Mouse (Mus musculus): Measurements from ENCODE around the gene Gabarapl1. TPM values are rescaled to one million over a fixed set of nuclear protein-coding genes. Genes with fewer than 3 reads are reported as not detected.
A peak's percentile ranks its signal among the peaks of the same experiment; 100 is the strongest.

The Gabarapl1 gene
- polyA plus RNA-seq, 1 experiment, result 64.3 TPM

DNA sequence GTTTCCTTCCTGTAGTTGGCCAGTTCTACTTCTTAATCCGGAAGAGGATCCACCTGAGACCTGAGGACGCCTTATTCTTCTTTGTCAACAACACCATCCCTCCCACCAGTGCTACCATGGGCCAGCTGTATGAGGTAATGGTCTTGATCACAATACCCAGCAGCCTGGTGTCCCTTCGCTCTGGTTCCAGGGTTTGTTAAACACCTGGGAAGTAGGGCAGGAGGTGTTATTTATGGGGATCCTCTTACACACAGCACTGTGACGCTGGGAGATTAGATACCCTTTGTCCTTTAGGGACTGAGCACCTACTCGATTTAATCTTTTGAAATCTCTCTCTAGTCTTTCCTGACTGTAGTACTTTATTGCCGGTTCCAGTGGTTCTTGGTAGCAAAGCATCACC, 5.6 kb downstream of the Gabarapl1 start:
- H3K27me3 ChIP-seq (ENCODE audit: control insufficient read depth, insufficient read depth, insufficient read length), result no peaks in the 10 kb centered on the region
- H3K79me2 ChIP-seq (ENCODE audit: control insufficient read depth, insufficient read depth), result peaks cover 36% of the 10 kb centered on the region
- TF ChIP-seq MYOG (IDR thresholded peaks at IDR 0.05; ENCODE audit: control insufficient read depth, extremely low read depth, insufficient read length), result no peak
- no peak for TF ChIP-seq CTCF (IDR thresholded peaks at IDR 0.05; ENCODE audit: control insufficient read depth, insufficient read depth, insufficient read length)
- no peak for TF ChIP-seq CEBPB (IDR thresholded peaks at IDR 0.05; ENCODE audit: low read depth)
- TF ChIP-seq USF1 (IDR thresholded peaks at IDR 0.05; ENCODE audit: low read depth), result no peak
- no peak for TF ChIP-seq MAX (IDR thresholded peaks at IDR 0.05)
- no peak for TF ChIP-seq MYOD1 (IDR thresholded peaks at IDR 0.05; ENCODE audit: control insufficient read depth, insufficient read length, low read depth)
- no peak for TF ChIP-seq FOSL1 (IDR thresholded peaks at IDR 0.05; ENCODE audit: insufficient read depth, low read length, poor library complexity, severe bottlenecking)
- peaks cover 24% of the 10 kb centered on the region for H3K79me3 ChIP-seq (ENCODE audit: low read depth)
- peaks cover 53% of the 10 kb centered on the region for H3K36me3 ChIP-seq (ENCODE audit: control insufficient read depth, insufficient read depth)
- no peak overlapping the region for H3K4me3 ChIP-seq (ENCODE audit: insufficient read depth, poor library complexity, severe bottlenecking)
- H3ac ChIP-seq (ENCODE audit: control insufficient read depth, insufficient read length, low read depth), result no peak overlapping the region

- no peak overlapping the region for H3K4me3 ChIP-seq (ENCODE audit: insufficient read depth, poor library complexity, severe bottlenecking)
Observed at GRCm38 (mm10) chr6:129541931-129542330, 9.0 kb downstream of the Gabarapl1 start.

DNA sequence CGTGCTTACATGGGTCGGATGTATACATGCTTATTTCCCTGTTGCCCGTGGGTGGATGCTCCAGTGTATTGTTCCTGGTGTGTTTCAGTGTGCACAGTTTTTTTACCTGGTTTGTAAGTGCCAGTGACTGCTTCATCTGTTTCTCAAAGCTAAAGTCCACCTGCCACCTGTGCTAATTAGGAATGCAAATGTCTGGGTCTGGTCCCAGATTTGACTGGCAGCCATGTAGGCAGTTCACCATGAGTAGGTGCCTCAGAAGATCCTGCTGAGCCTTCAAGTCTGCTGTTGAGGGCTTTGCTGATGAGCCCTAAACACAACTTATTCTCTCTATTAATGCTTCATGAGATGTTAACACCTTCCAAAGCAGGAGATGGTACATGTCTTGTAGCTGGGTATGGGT, 9.6 kb downstream of the Gabarapl1 start:
- TF ChIP-seq USF1 (IDR thresholded peaks at IDR 0.05; ENCODE audit: low read depth) (no peak), MYOD1 (IDR thresholded peaks at IDR 0.05; ENCODE audit: control insufficient read depth, insufficient read length, low read depth) (no peak), FOSL1 (IDR thresholded peaks at IDR 0.05; ENCODE audit: insufficient read depth, low read length, poor library complexity, severe bottlenecking) (no peak), MAX (IDR thresholded peaks at IDR 0.05) (no peak), CEBPB (IDR thresholded peaks at IDR 0.05; ENCODE audit: low read depth) (no peak), MYOG (IDR thresholded peaks at IDR 0.05; ENCODE audit: control insufficient read depth, extremely low read depth, insufficient read length) (no peak), CTCF (IDR thresholded peaks at IDR 0.05; ENCODE audit: control insufficient read depth, insufficient read depth, insufficient read length) (no peak)
- Histone ChIP-seq H3K4me3 (ENCODE audit: insufficient read depth, poor library complexity, severe bottlenecking) (no peak overlapping the region), H3K79me2 (ENCODE audit: control insufficient read depth, insufficient read depth) (no peaks in the 10 kb centered on the region), H3ac (ENCODE audit: control insufficient read depth, insufficient read length, low read depth) (no peak overlapping the region), H3K79me3 (ENCODE audit: low read depth) (no peaks in the 10 kb centered on the region), H3K27me3 (ENCODE audit: control insufficient read depth, insufficient read depth, insufficient read length) (no peaks in the 10 kb centered on the region), H3K36me3 (ENCODE audit: control insufficient read depth, insufficient read depth) (peaks cover 51% of the 10 kb centered on the region)

More at GRCm38 (mm10) chr6:129541931-129542330, 9.0 kb downstream of the Gabarapl1 start:
- Histone ChIP-seq H3K79me3 (ENCODE audit: low read depth) (no peaks in the 10 kb centered on the region), H3K36me3 (ENCODE audit: control insufficient read depth, insufficient read depth) (peaks cover 53% of the 10 kb centered on the region), H3K27me3 (ENCODE audit: control insufficient read depth, insufficient read depth, insufficient read length) (no peaks in the 10 kb centered on the region), H3K79me2 (ENCODE audit: control insufficient read depth, insufficient read depth) (peaks cover 2% of the 10 kb centered on the region), H3ac (ENCODE audit: control insufficient read depth, insufficient read length, low read depth) (no peak overlapping the region)
- no peak for TF ChIP-seq USF1 (IDR thresholded peaks at IDR 0.05; ENCODE audit: low read depth)

GRCm38 (mm10) chr6:129543709-129544606, 11.0 kb downstream of the Gabarapl1 start:
- Histone ChIP-seq H3K4me3 (ENCODE audit: insufficient read depth, poor library complexity, severe bottlenecking) (no peak overlapping the region), H3K79me3 (ENCODE audit: low read depth) (no peaks in the 10 kb centered on the region), H3K36me3 (ENCODE audit: control insufficient read depth, insufficient read depth) (peaks cover 37% of the 10 kb centered on the region), H3K27me3 (ENCODE audit: control insufficient read depth, insufficient read depth, insufficient read length) (no peaks in the 10 kb centered on the region), H3ac (ENCODE audit: control insufficient read depth, insufficient read length, low read depth) (no peak overlapping the region), H3K79me2 (ENCODE audit: control insufficient read depth, insufficient read depth) (no peaks in the 10 kb centered on the region)
- TF ChIP-seq MYOG (IDR thresholded peaks at IDR 0.05; ENCODE audit: control insufficient read depth, extremely low read depth, insufficient read length) (no peak), CTCF (IDR thresholded peaks at IDR 0.05; ENCODE audit: control insufficient read depth, insufficient read depth, insufficient read length) (peak; percentile 63), USF1 (IDR thresholded peaks at IDR 0.05; ENCODE audit: low read depth) (peak; percentile 51), MAX (IDR thresholded peaks at IDR 0.05) (no peak), CEBPB (IDR thresholded peaks at IDR 0.05; ENCODE audit: low read depth) (no peak), FOSL1 (IDR thresholded peaks at IDR 0.05; ENCODE audit: insufficient read depth, low read length, poor library complexity, severe bottlenecking) (no peak), MYOD1 (IDR thresholded peaks at IDR 0.05; ENCODE audit: control insufficient read depth, insufficient read length, low read depth) (no peak)

DNA sequence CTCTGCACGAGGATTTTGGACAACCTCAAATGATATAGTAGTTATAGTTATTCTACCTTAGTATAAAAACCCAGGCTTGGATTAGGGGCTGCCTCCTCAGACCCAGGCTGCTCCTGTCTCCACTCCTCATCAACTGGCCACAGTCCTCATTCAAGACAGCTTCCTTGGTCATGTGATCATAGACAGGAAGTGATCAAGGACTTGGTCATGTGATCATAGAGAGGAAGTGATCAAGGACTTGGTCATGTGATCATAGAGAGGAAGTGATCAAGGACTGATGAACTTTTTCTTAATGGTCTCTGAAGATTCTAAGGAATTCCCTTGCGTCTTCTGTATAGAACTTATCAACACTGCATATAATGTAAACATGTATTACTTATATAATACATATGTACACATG, 14.3 kb downstream of the Gabarapl1 start:
- TF ChIP-seq CTCF (IDR thresholded peaks at IDR 0.05; ENCODE audit: control insufficient read depth, insufficient read depth, insufficient read length), result no peak
- TF ChIP-seq USF1 (IDR thresholded peaks at IDR 0.05; ENCODE audit: low read depth), result peak; percentile 49
- H3K36me3 ChIP-seq (ENCODE audit: control insufficient read depth, insufficient read depth), result peaks cover 7% of the 10 kb centered on the region
- H3K79me2 ChIP-seq (ENCODE audit: control insufficient read depth, insufficient read depth), result no peaks in the 10 kb centered on the region
- H3K4me3 ChIP-seq (ENCODE audit: insufficient read depth, poor library complexity, severe bottlenecking), result no peak overlapping the region
- no peaks in the 10 kb centered on the region for H3K27me3 ChIP-seq (ENCODE audit: control insufficient read depth, insufficient read depth, insufficient read length)
- H3ac ChIP-seq (ENCODE audit: control insufficient read depth, insufficient read length, low read depth), result no peak overlapping the region
- H3K79me3 ChIP-seq (ENCODE audit: low read depth), result no peaks in the 10 kb centered on the region

DNA sequence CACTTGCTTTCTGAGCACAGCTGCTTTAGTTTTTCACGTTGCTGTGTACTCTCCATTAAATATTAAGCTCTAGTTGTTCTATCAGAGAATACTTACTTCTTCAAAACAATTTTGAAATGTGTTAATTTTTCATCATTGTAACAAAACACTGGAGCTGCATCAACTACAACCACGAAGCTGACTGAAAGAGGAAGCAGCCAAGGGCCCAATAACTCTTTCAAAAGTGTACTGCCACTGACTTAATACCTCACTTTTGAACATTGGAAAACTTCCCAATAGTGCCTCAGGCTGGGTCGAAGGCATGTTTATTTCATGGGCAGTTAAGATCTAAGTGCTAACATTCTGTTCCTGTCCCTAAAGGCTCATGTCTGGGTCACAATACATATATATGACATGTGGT, 15.0 kb downstream of the Gabarapl1 start:
- H3K79me2 ChIP-seq (ENCODE audit: control insufficient read depth, insufficient read depth), result no peaks in the 10 kb centered on the region
- no peak overlapping the region for H3K4me3 ChIP-seq (ENCODE audit: insufficient read depth, poor library complexity, severe bottlenecking)
- no peaks in the 10 kb centered on the region for H3K27me3 ChIP-seq (ENCODE audit: control insufficient read depth, insufficient read depth, insufficient read length)
- H3ac ChIP-seq (ENCODE audit: control insufficient read depth, insufficient read length, low read depth), result no peak overlapping the region
- H3K79me3 ChIP-seq (ENCODE audit: low read depth), result no peaks in the 10 kb centered on the region
- no peaks in the 10 kb centered on the region for H3K36me3 ChIP-seq (ENCODE audit: control insufficient read depth, insufficient read depth)
- TF ChIP-seq MYOD1 (IDR thresholded peaks at IDR 0.05; ENCODE audit: control insufficient read depth, insufficient read length, low read depth), result no peak
